Mouse (Mus musculus): ENCODE results near the gene Gnb3. TPM values are rescaled to one million over a fixed set of nuclear protein-coding genes. Genes with fewer than 3 reads are reported as not detected.
A peak's percentile ranks its signal among the peaks of the same experiment; 100 is the strongest.

The Gnb3 gene
- polyA plus RNA-seq, 1 experiment from 2014 or later: 0.31 TPM

DNA sequence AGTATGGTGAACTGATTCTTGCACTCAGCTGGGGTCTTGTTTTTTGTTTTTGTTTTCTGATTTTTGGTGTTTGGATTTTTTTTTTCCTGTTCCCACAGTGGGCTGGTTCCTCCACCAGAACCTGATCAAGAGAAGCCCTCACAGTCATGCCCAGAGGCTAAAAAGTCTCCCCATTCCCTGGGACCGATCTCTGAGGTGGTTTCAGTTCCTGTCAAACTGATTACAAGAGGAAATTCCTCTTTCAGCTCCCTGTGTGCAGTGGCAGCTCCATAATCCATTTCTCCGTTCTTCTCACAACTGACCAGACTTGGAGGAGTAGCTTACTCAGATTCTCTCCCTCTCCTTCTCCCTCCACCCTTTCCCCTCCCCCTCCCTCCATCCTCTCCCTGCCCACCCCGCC lies 34.3 kb upstream of the Gnb3 start:
- Histone ChIP-seq H3K27ac (ENCODE audit: low read length) (no peak overlapping the region), H3K9ac (ENCODE audit: low read depth, low read length) (no peak overlapping the region), H3K36me3 (ENCODE audit: control insufficient read depth, insufficient read depth) (no peaks in the 10 kb centered on the region), H3K9me3 (replicated peaks; ENCODE audit: control insufficient read depth, low read length) (no peaks in the 10 kb centered on the region), H3K4me1 (ENCODE audit: control insufficient read depth, low read depth, low read length) (no peaks in the 10 kb centered on the region), H3K4me3 (ENCODE audit: low read depth, low read length) (no peak overlapping the region), H3K4me2 (ENCODE audit: low read depth, low read length) (no peak overlapping the region), H3K27me3 (ENCODE audit: control insufficient read depth, insufficient read depth, low read depth, low read length) (no peaks in the 10 kb centered on the region)
- WGBS (ENCODE audit: insufficient replicate concordance): 12% methylated on average over 2 of the region's 3 CpGs
- ATAC-seq (ENCODE audit: low read depth): no peak

DNA sequence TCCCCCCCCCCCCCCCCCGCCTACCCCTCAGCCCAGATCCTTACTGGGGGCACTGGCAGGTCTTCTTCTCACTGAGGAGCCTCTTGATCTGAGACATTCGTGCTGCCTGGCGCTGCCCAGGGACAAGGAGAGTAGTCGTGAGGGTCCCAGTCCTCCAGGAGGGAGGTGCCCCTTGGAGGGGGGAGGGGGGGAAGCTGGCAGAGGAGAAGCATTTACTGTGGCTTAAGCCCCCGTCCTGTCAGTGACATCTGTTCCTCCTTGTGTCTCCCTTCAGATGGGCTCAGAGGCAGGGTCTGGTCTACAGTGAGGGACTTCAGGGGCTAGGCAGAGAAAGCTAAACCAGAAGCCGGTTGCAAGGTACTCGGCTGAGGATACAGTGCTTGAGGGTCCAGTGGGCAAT lies 26.5 kb upstream of the Gnb3 start:
- peaks cover 41% of the 10 kb centered on the region for H3K27me3 ChIP-seq (ENCODE audit: control insufficient read depth, insufficient read depth, low read depth, low read length)
- peaks cover 5% of the 10 kb centered on the region; the same call in 1 of the 2 replicates for H3K4me1 ChIP-seq (ENCODE audit: control insufficient read depth, low read depth, low read length)
- no peak overlapping the region for H3K4me3 ChIP-seq (ENCODE audit: low read depth, low read length)
- 57% methylated on average over 6 of the region's 7 CpGs for WGBS (ENCODE audit: insufficient replicate concordance)
- H3K36me3 ChIP-seq (ENCODE audit: control insufficient read depth, insufficient read depth): no peaks in the 10 kb centered on the region
- no peaks in the 10 kb centered on the region for H3K9me3 ChIP-seq (replicated peaks; ENCODE audit: control insufficient read depth, low read length)
- no peak overlapping the region for H3K9ac ChIP-seq (ENCODE audit: low read depth, low read length)
- no peak overlapping the region for H3K27ac ChIP-seq (ENCODE audit: low read length)
- no peak overlapping the region for H3K4me2 ChIP-seq (ENCODE audit: low read depth, low read length)
- ATAC-seq (ENCODE audit: low read depth): no peak

- Histone ChIP-seq H3K27ac (ENCODE audit: low read length) (no peak overlapping the region), H3K36me3 (ENCODE audit: control insufficient read depth, insufficient read depth) (no peaks in the 10 kb centered on the region), H3K9me3 (replicated peaks; ENCODE audit: control insufficient read depth, low read length) (no peaks in the 10 kb centered on the region), H3K9ac (ENCODE audit: low read depth, low read length) (no peak overlapping the region), H3K4me3 (ENCODE audit: low read depth, low read length) (no peak overlapping the region), H3K4me1 (ENCODE audit: control insufficient read depth, low read depth, low read length) (peaks cover 5% of the 10 kb centered on the region; the same call in 1 of the 2 replicates), H3K4me2 (ENCODE audit: low read depth, low read length) (no peak overlapping the region), H3K27me3 (ENCODE audit: control insufficient read depth, insufficient read depth, low read depth, low read length) (peaks cover 48% of the 10 kb centered on the region)
- ATAC-seq (ENCODE audit: low read depth): no peak
- WGBS (ENCODE audit: insufficient replicate concordance): 65% methylated on average over 18 of the region's 18 CpGs
Observed at GRCm38 (mm10) chr6:124865766-124866362, 25.8 kb upstream of the Gnb3 start.

GRCm38 (mm10) chr6:124863658-124864298 lies 23.7 kb upstream of the Gnb3 start, which contains the start of gene Gpr162:
Gene Gpr162, minus strand, starts transcription at chr6:124863983.
- Histone ChIP-seq H3K4me1 (ENCODE audit: control insufficient read depth, low read depth, low read length) (peaks cover 5% of the 10 kb centered on the region; the same call in 1 of the 2 replicates), H3K9ac (ENCODE audit: low read depth, low read length) (peak within 1 kb of the TSS; percentile 26; the same call in 1 of the 2 replicates), H3K4me2 (ENCODE audit: low read depth, low read length) (peak within 1 kb of the TSS; percentile 72), H3K36me3 (ENCODE audit: control insufficient read depth, insufficient read depth) (no peaks in the 10 kb centered on the region), H3K4me3 (ENCODE audit: low read depth, low read length) (peak within 1 kb of the TSS; percentile 46), H3K9me3 (replicated peaks; ENCODE audit: control insufficient read depth, low read length) (no peaks in the 10 kb centered on the region), H3K27me3 (ENCODE audit: control insufficient read depth, insufficient read depth, low read depth, low read length) (peaks cover 59% of the 10 kb centered on the region), H3K27ac (ENCODE audit: low read length) (no peak within 1 kb of the TSS)
- ATAC-seq (ENCODE audit: low read depth): 0 out of 2 replicates have a peak, but pooled peaks have one; percentile 27
- WGBS (ENCODE audit: insufficient replicate concordance): under 1% methylated on average over 32 of the region's 43 CpGs

DNA sequence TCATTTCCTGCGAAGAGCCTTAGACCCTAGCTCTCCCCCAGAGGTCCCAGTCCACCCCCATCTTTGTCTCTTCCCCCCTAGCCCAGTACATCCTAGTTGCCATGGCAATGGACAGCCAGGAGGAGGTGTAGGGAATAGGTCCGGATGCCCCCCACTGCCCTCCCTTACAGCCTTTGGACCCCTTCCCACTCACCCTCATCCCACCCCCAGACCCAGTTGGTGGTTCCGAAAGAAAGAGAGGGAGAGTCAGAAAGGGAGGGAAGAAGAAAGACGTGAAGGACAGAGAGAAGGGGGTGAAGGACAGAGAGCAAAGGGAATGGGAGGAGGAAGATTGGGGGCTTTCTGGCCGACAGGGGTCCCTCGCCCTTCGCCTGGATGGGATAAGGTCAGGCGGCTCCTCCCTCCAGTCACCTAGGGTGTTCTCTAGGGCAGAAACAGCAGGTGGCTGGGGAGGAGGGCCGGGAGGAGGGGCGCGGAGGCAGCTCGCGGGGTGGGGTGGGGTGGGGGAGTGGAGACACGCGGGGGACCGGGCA lies 23.1 kb upstream of the Gnb3 start:
- 2% methylated on average over 12 of the region's 16 CpGs for WGBS (ENCODE audit: insufficient replicate concordance)
- Histone ChIP-seq H3K4me1 (ENCODE audit: control insufficient read depth, low read depth, low read length) (peaks cover 5% of the 10 kb centered on the region; the same call in 1 of the 2 replicates), H3K27ac (ENCODE audit: low read length) (no peak overlapping the region), H3K9me3 (replicated peaks; ENCODE audit: control insufficient read depth, low read length) (no peaks in the 10 kb centered on the region), H3K27me3 (ENCODE audit: control insufficient read depth, insufficient read depth, low read depth, low read length) (peaks cover 65% of the 10 kb centered on the region), H3K36me3 (ENCODE audit: control insufficient read depth, insufficient read depth) (no peaks in the 10 kb centered on the region), H3K4me2 (ENCODE audit: low read depth, low read length) (peak overlapping the region; percentile 72), H3K4me3 (ENCODE audit: low read depth, low read length) (peak overlapping the region; percentile 46), H3K9ac (ENCODE audit: low read depth, low read length) (no peak overlapping the region; the same call in 1 of the 2 replicates)
- 0 out of 2 replicates have a peak, but pooled peaks have one; percentile 19 for ATAC-seq (ENCODE audit: low read depth)

- no peaks in the 10 kb centered on the region for H3K36me3 ChIP-seq (ENCODE audit: control insufficient read depth, insufficient read depth)
- peaks cover 71% of the 10 kb centered on the region for H3K27me3 ChIP-seq (ENCODE audit: control insufficient read depth, insufficient read depth, low read depth, low read length)
- no peak overlapping the region for H3K9ac ChIP-seq (ENCODE audit: low read depth, low read length)
- H3K4me1 ChIP-seq (ENCODE audit: control insufficient read depth, low read depth, low read length): peaks cover 5% of the 10 kb centered on the region; the same call in 1 of the 2 replicates
- H3K9me3 ChIP-seq (replicated peaks; ENCODE audit: control insufficient read depth, low read length): no peaks in the 10 kb centered on the region
- no peak for ATAC-seq (ENCODE audit: low read depth)
- no peak overlapping the region for H3K4me3 ChIP-seq (ENCODE audit: low read depth, low read length)
- WGBS (ENCODE audit: insufficient replicate concordance): 11% methylated on average over 8 of the region's 8 CpGs
- no peak overlapping the region for H3K4me2 ChIP-seq (ENCODE audit: low read depth, low read length)
- H3K27ac ChIP-seq (ENCODE audit: low read length): no peak overlapping the region
Observed at GRCm38 (mm10) chr6:124862406-124863124, 22.5 kb upstream of the Gnb3 start.

GRCm38 (mm10) chr6:124861802-124862201 lies 21.7 kb upstream of the Gnb3 start:
- Histone ChIP-seq H3K4me2 (ENCODE audit: low read depth, low read length) (no peak overlapping the region), H3K27me3 (ENCODE audit: control insufficient read depth, insufficient read depth, low read depth, low read length) (peaks cover 78% of the 10 kb centered on the region)
- 43% methylated on average over 3 of the region's 3 CpGs for WGBS (ENCODE audit: insufficient replicate concordance)

DNA sequence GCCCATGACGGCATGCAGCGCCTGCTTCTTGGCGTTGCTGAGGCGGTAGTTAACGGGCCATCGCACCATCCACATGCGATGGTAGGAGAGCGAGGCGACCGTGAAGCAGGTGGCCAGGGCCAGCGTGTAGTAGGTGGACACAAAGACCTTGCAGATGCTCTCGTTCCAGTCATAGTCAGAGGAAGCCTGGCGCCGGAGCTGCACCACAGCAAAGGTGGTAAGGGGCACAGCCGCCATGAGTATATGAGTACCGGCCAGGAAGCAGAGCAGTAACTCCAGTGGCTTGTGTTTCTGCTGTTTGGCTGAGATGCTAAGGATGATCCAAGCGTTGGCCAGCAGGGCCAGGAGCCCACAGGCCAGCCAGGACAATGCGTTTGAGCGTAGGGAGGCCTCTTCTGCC lies 21.2 kb upstream of the Gnb3 start:
- Histone ChIP-seq H3K27me3 (ENCODE audit: control insufficient read depth, insufficient read depth, low read depth, low read length) (peaks cover 84% of the 10 kb centered on the region), H3K27ac (ENCODE audit: low read length) (no peak overlapping the region), H3K4me1 (ENCODE audit: control insufficient read depth, low read depth, low read length) (peaks cover 5% of the 10 kb centered on the region; the same call in 1 of the 2 replicates), H3K4me2 (ENCODE audit: low read depth, low read length) (no peak overlapping the region), H3K9me3 (replicated peaks; ENCODE audit: control insufficient read depth, low read length) (no peaks in the 10 kb centered on the region), H3K9ac (ENCODE audit: low read depth, low read length) (no peak overlapping the region), H3K36me3 (ENCODE audit: control insufficient read depth, insufficient read depth) (no peaks in the 10 kb centered on the region), H3K4me3 (ENCODE audit: low read depth, low read length) (no peak overlapping the region)
- 78% methylated on average over 19 of the region's 19 CpGs for WGBS (ENCODE audit: insufficient replicate concordance)
- ATAC-seq (ENCODE audit: low read depth): no peak

More at GRCm38 (mm10) chr6:124861802-124862201, 21.7 kb upstream of the Gnb3 start:
- Histone ChIP-seq H3K27ac (ENCODE audit: low read length) (no peak overlapping the region), H3K4me3 (ENCODE audit: low read depth, low read length) (no peak overlapping the region), H3K36me3 (ENCODE audit: control insufficient read depth, insufficient read depth) (no peaks in the 10 kb centered on the region), H3K4me1 (ENCODE audit: control insufficient read depth, low read depth, low read length) (peaks cover 5% of the 10 kb centered on the region; the same call in 1 of the 2 replicates), H3K9me3 (replicated peaks; ENCODE audit: control insufficient read depth, low read length) (no peaks in the 10 kb centered on the region), H3K9ac (ENCODE audit: low read depth, low read length) (no peak overlapping the region)
- no peak for ATAC-seq (ENCODE audit: low read depth)

Data from liver, embryonic 16.5 days (tissue).